Mouse (Mus musculus) limb, embryonic 13.5 days (tissue): ENCODE data around the gene Rai1. TPM values are rescaled to one million over a fixed set of nuclear protein-coding genes. Genes with fewer than 3 reads are reported as not detected.

ENCODE experiments used
- ATAC-seq: fragments of 200-750 bp; cut with Nextera tagmentation; 2 replicates; pipeline ENCODE4 v1.8.0; 2017; ENCODE audit warnings: low read depth, moderate number of reproducible peaks, moderate TSS enrichment; ENCODE audit not compliant: low FRiP score
- H3K27ac ChIP-seq: fragments of 300-500 bp; sonication (generic); 2 replicates; pipeline ENCODE4 v1.5.1; 2015; ENCODE audit warnings: inconsistent platforms, mild to moderate bottlenecking, moderate library complexity
- H3K27me3 ChIP-seq: fragments of 300-500 bp; sonication (generic); 2 replicates; pipeline ENCODE4 v1.6.1; 2015; ENCODE audit warnings: mild to moderate bottlenecking, inconsistent platforms
- H3K36me3 ChIP-seq: fragments of 300-500 bp; sonication (generic); 2 replicates; pipeline ENCODE4 v1.6.1; 2015; ENCODE audit warnings: inconsistent platforms, mild to moderate bottlenecking, moderate library complexity
- H3K4me1 ChIP-seq: fragments of 300-500 bp; sonication (generic); 2 replicates; pipeline ENCODE4 v1.6.1; 2015; ENCODE audit warnings: inconsistent platforms
- H3K4me2 ChIP-seq: fragments of 300-500 bp; sonication (generic); replicated peaks from 2 replicates; pipeline ENCODE4 v1.6.1; 2015; ENCODE audit warnings: inconsistent platforms, mild to moderate bottlenecking, moderate library complexity
- H3K4me3 ChIP-seq: fragments of 300-500 bp; sonication (generic); 2 replicates; pipeline ENCODE4 v1.5.1; 2015; ENCODE audit warnings: moderate library complexity, mild to moderate bottlenecking, inconsistent platforms
- H3K9ac ChIP-seq: fragments of 300-500 bp; sonication (generic); 2 replicates; pipeline ENCODE4 v1.6.1; 2015; ENCODE audit warnings: mild to moderate bottlenecking, inconsistent platforms
- H3K9me3 ChIP-seq: fragments of 300-500 bp; sonication (generic); 2 replicates; pipeline ENCODE4 v1.6.1; 2016; ENCODE audit warnings: inconsistent platforms
- WGBS: fragments of 180-500 bp; shearing (Covaris S2); methylation state at CpG from one replicate; pipeline ENCODE4 v1.1.7; 2015; 5-methylcytosine and 5-hydroxymethylcytosine counted together
- polyA plus RNA-seq: library from polyadenylated mRNA; unstranded; fragments of >200 nt; fragmentation: Nextera tagmentation; extraction: Ambion mirVana; gene quantifications from 2 replicates; pipeline ENCODE4 v1.2.1, GENCODE M21; 2015

Gene Rai1
- polyA plus RNA-seq, 1 experiment from 2014 or later = 27.3 TPM

- ATAC-seq = no peak
- H3K4me1 ChIP-seq = peaks cover 28% of the 10 kb centered on the region
- H3K27ac ChIP-seq = no peak overlapping the region
- WGBS = 73% methylated on average over 8 of the region's 8 CpGs
- H3K9ac ChIP-seq = no peak overlapping the region
- H3K27me3 ChIP-seq = no peaks in the 10 kb centered on the region
- H3K36me3 ChIP-seq = no peaks in the 10 kb centered on the region
- no peak overlapping the region for H3K4me2 ChIP-seq
- H3K4me3 ChIP-seq = no peak overlapping the region
- no peaks in the 10 kb centered on the region for H3K9me3 ChIP-seq
These were observed 5.1 kb upstream of the Rai1 start for GRCm38 (mm10) chr11:60099555-60100186.

DNA sequence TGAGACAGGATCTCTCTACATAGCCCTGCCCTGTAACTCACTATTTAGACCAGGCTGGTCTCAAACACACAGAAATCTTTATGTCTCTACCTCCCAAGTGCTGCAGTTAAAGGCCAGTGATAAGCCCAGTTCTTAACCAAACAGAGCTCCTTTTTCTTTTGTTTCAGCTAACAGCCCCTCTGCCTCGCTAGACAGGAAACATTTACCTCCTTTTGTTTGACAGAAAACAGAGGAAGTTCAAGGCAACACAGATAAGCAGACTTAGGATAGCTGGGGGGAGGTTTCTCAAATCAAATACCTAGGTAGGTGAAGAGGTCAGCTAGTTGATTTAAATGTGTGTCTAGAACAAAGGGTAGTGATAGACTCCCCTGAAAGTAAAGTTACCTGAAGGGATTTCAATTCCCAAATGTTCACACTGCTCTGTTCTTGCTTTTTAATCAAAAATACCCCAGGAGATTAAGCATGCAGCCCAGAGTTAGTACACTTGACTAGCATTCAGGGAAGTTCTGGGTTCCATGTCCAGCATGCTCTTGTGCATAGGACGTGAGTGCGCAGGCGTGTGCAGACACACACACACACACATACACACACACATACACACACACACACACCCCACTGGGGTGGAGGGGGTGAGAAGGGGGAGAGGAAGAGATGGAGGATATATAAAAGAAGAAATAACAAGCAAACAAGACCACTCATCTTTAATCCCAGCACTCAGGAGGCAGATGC, 3.8 kb upstream of the Rai1 start:
- no peak for ATAC-seq
- Histone ChIP-seq H3K4me1 (peaks cover 15% of the 10 kb centered on the region), H3K4me2 (no peak overlapping the region), H3K27me3 (no peaks in the 10 kb centered on the region), H3K27ac (no peak overlapping the region), H3K9me3 (no peaks in the 10 kb centered on the region), H3K9ac (no peak overlapping the region), H3K36me3 (no peaks in the 10 kb centered on the region), H3K4me3 (no peak overlapping the region)
- 72% methylated on average over 4 of the region's 4 CpGs for WGBS

DNA sequence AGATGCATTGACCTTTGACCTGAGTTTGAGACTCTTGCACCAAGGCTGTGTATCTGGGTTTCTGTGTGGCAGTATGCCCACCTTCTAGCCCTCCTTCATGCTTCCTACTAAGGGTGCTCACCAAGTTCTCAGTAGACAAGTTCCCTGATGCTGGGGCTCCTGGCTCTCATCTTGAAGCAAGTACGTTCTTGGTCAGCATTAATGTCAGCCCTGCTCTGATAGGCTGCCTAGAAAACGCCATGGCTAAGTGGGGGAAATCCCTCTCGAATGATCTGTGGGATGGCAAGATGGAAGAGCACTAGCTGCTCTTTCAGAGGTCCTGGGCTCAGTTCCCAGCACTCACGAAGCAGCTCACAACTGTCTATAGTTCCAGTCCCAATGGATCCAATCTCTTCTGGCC, 2.8 kb upstream of the Rai1 start:
- Histone ChIP-seq H3K27ac (no peak overlapping the region), H3K4me2 (no peak overlapping the region), H3K9me3 (no peaks in the 10 kb centered on the region), H3K4me1 (peaks cover 17% of the 10 kb centered on the region), H3K36me3 (no peaks in the 10 kb centered on the region), H3K27me3 (no peaks in the 10 kb centered on the region), H3K4me3 (no peak overlapping the region), H3K9ac (no peak overlapping the region)
- WGBS = 83% methylated on average over 4 of the region's 4 CpGs
- ATAC-seq = no peak

- H3K36me3 ChIP-seq = no peaks in the 10 kb centered on the region
- no peak overlapping the region for H3K9ac ChIP-seq
- H3K27ac ChIP-seq = no peak overlapping the region
- 64% methylated on average over 6 of the region's 6 CpGs for WGBS
- no peak overlapping the region for H3K4me2 ChIP-seq
- no peaks in the 10 kb centered on the region for H3K27me3 ChIP-seq
- ATAC-seq = no peak
- H3K9me3 ChIP-seq = no peaks in the 10 kb centered on the region
- H3K4me1 ChIP-seq = peaks cover 24% of the 10 kb centered on the region
- H3K4me3 ChIP-seq = no peak overlapping the region
These were observed 2.1 kb upstream of the Rai1 start for GRCm38 (mm10) chr11:60102664-60103063.

GRCm38 (mm10) chr11:60103567-60103966, 1.2 kb upstream of the Rai1 start:
- peaks cover 33% of the 10 kb centered on the region for H3K4me1 ChIP-seq
- no peak overlapping the region for H3K27ac ChIP-seq
- H3K36me3 ChIP-seq = no peaks in the 10 kb centered on the region
- no peak overlapping the region for H3K9ac ChIP-seq
- no peaks in the 10 kb centered on the region for H3K9me3 ChIP-seq
- WGBS = 88% methylated on average over 7 of the region's 7 CpGs
- H3K4me2 ChIP-seq = no peak overlapping the region
- no peaks in the 10 kb centered on the region for H3K27me3 ChIP-seq
- H3K4me3 ChIP-seq = no peak overlapping the region
- no peak for ATAC-seq

- peak overlapping the region; percentile 99 for H3K27ac ChIP-seq
- H3K9me3 ChIP-seq = no peaks in the 10 kb centered on the region
- H3K4me3 ChIP-seq = peak overlapping the region; percentile 98
- no peaks in the 10 kb centered on the region for H3K27me3 ChIP-seq
- WGBS = under 1% methylated on average over 87 of the region's 88 CpGs
- H3K9ac ChIP-seq = peak overlapping the region; percentile 100
- H3K36me3 ChIP-seq = no peaks in the 10 kb centered on the region
- H3K4me2 ChIP-seq = peak overlapping the region; percentile 84
- peak; percentile 8 for ATAC-seq
- H3K4me1 ChIP-seq = peaks cover 54% of the 10 kb centered on the region
These were observed 1.1 kb downstream of the Rai1 start for GRCm38 (mm10) chr11:60105593-60106542.

GRCm38 (mm10) chr11:60106543-60107110, 1.8 kb downstream of the Rai1 start:
- peak; percentile 64 for ATAC-seq
- H3K27me3 ChIP-seq = no peaks in the 10 kb centered on the region
- H3K4me3 ChIP-seq = peak overlapping the region; percentile 98
- peaks cover 61% of the 10 kb centered on the region for H3K4me1 ChIP-seq
- WGBS = 1% methylated on average over 14 of the region's 14 CpGs
- H3K27ac ChIP-seq = peak overlapping the region; percentile 99
- H3K9me3 ChIP-seq = no peaks in the 10 kb centered on the region
- H3K4me2 ChIP-seq = peak overlapping the region; percentile 84
- no peaks in the 10 kb centered on the region for H3K36me3 ChIP-seq
- peak overlapping the region; percentile 100 for H3K9ac ChIP-seq

DNA sequence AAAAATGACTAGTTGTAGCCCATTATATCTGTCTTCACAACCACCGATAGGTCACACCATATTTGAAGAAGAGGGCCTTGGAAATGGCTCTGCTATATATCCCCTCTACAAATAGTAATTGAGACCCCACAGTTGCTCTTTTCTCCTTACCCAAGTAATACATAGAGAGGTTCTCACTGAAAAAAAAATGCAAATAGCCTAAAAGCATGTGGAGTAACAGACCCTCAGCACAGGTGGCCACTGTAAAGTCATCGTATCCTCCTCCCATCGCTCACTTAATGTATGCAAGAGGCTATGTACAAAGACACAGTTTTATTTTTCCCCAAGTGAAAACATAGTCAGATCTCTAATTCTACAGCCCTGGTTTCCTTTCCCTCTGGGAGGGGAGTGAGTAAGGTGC, 2.6 kb downstream of the Rai1 start:
- Histone ChIP-seq H3K4me3 (peak overlapping the region; percentile 98; the same call in 1 of the 2 replicates), H3K27me3 (no peaks in the 10 kb centered on the region), H3K4me1 (peaks cover 68% of the 10 kb centered on the region), H3K4me2 (peak overlapping the region; percentile 84), H3K27ac (peak overlapping the region; percentile 65; the same call in 1 of the 2 replicates), H3K9ac (peak overlapping the region; percentile 48; the same call in 1 of the 2 replicates), H3K36me3 (no peaks in the 10 kb centered on the region), H3K9me3 (no peaks in the 10 kb centered on the region)
- ATAC-seq = no peak
- WGBS = 61% methylated on average over 3 of the region's 3 CpGs

DNA sequence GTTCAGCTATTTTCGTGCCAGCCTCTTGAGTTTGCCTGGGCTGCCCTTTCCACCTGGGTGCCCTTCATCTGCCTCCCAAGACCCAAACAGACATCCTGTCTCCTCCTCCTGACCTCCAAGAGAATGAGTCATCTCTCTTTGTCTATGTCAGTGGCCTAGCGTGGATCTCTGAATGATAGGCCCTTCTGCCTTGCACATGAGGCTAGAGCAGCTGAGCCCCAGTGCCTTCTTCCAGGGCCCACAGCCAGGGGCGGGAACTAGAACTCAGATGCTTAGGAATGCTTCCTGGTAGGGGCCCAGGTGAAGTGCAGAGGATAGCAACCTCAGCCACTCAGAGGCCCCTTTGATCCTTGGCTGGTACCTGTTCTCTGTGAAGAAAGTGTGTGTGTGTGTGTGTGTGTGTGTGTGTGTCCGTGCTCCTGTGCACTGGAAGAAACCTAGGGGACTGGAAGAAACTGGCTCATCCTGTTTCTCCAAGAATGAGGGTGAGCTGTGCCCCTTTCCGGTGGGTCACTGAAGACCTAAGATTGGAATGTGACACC, 3.9 kb downstream of the Rai1 start:
- Histone ChIP-seq H3K27ac (peak overlapping the region; percentile 65), H3K9ac (peak overlapping the region; percentile 48), H3K9me3 (no peaks in the 10 kb centered on the region), H3K4me1 (peaks cover 75% of the 10 kb centered on the region), H3K27me3 (no peaks in the 10 kb centered on the region), H3K4me3 (no peak overlapping the region), H3K36me3 (no peaks in the 10 kb centered on the region), H3K4me2 (peak overlapping the region; percentile 84)
- 37% methylated on average over 5 of the region's 5 CpGs for WGBS
- ATAC-seq = no peak

DNA sequence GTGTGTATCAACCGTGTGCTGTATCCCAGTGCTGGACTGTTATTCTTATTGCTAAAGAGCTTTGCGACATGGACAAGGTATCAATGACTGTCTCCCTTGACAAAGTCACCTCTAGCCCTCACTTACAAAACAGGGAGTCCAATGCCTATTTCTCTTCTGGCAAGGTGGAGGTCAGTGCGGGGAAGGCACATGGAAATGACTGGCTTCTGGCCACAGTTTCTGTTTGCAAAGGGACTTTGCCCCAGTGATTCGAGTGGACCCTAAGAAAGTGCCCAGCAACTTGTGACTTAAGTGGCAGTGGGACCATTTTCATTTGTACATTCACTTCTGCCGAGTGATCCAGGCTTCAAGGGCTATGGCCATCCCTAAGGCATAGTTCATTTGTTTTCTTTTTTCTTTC, 5.6 kb downstream of the Rai1 start:
- peaks cover 83% of the 10 kb centered on the region for H3K4me1 ChIP-seq

DNA sequence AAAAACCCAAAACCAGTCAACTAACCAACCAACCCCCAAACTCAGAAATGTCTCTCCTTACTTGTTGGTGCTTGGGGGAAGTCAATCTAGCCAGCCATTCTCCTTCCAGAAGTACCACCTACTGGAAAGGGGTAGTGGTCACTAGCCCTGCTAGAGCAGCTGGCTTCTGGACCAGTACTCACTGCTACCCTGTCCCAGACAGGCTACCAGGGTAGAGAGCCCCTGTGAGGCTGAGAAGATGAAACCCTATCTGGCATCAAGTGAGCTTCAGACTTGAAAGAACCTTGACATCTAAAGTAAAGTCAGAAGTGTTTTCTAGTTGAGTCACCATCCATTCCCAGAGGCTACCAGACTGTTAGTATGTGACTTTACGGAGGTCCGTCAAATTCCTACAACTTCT, 6.8 kb downstream of the Rai1 start:
- WGBS = 86% methylated on average over 2 of the region's 2 CpGs
- Histone ChIP-seq H3K9me3 (no peaks in the 10 kb centered on the region), H3K4me2 (no peak overlapping the region), H3K9ac (no peak overlapping the region), H3K36me3 (no peaks in the 10 kb centered on the region), H3K4me3 (no peak overlapping the region), H3K27me3 (no peaks in the 10 kb centered on the region), H3K4me1 (peaks cover 92% of the 10 kb centered on the region), H3K27ac (no peak overlapping the region)
- no peak for ATAC-seq

More for the DNA sequence above, 5.6 kb downstream of the Rai1 start:
- H3K4me2 ChIP-seq = no peak overlapping the region
- 73% methylated on average over 5 of the region's 5 CpGs for WGBS
- no peak overlapping the region for H3K4me3 ChIP-seq
- no peak overlapping the region for H3K9ac ChIP-seq
- no peak overlapping the region for H3K27ac ChIP-seq
- H3K9me3 ChIP-seq = no peaks in the 10 kb centered on the region
- H3K36me3 ChIP-seq = no peaks in the 10 kb centered on the region
- no peak for ATAC-seq
- H3K27me3 ChIP-seq = no peaks in the 10 kb centered on the region
